Mouse (Mus musculus): Measurements from ENCODE around the gene Naa40.

- TF ChIP-seq POLR2A (IDR thresholded peaks at IDR 0.05; ENCODE audit: control insufficient read depth, low read depth, low read length): no peak
- TF ChIP-seq CTCF (IDR thresholded peaks at IDR 0.05; ENCODE audit: control insufficient read depth, insufficient read depth, insufficient replicate concordance, low read depth, low read length): no peak
These were observed 55.9 kb downstream of the Naa40 start for GRCm38 (mm10) chr19:7185059-7185458.

Data from testis, adult 2 months (tissue).